Mouse (Mus musculus) T-helper 17 cell (primary cell): ENCODE data around the gene Nceh1.
"Not testable (repeated sequence)": the region's sequence is repeated elsewhere in the genome, so short reads cannot be mapped to it uniquely, and the experiment has no call there.

Experiments used
- in situ Hi-C, 2 experiments: fragments of 300-600 bp; cut with MboI, MseI; formaldehyde crosslinking; loops; 1 replicate in 1 of 2; 2 replicates in 1 of 2; pipeline ENCODE4 v1.15.1; 2025; ENCODE audit warnings: high pct_unique_total_duplicates in 2 of 2

Nceh1 gene

DNA sequence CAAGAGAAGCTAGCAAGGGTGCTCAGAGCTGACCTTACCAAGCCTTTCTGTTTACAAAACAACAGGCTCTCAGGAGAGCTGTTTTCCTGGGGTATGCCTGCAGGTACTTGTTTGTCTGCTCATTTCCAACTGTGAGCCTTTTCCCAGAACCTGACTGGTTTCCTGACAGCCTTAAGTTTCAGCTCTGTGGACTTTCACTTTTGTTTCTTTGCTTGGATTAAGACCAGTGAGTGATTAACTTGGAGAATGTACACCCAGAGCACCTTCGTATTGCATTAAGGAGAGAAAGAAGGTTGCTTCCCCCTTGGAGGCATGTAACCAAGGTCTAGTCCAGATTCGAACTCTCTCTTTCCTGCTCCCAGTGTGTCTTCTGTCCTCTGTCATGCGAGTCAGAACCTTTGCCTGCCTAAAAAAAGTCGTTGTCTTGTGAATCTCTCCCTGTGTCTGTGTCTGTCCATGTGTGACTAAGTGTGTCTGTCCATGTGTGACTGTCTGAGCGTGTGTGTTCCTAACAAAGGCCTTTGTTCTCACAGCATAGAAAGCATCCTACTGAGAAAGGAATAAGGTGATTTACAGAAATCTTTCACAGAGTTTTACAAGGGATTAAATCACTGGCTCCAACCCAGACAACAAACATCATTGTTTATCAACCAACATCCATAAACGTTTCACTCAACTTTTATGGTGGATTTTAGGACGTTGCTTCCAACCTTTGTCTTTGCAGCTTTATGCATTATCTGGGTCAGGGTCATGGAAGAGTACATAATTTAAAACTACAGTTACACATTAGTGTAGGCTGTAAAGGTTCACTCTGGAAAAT, 90.4 kb downstream of the Nceh1 start:
- in situ Hi-C loops, result no loop called here

DNA sequence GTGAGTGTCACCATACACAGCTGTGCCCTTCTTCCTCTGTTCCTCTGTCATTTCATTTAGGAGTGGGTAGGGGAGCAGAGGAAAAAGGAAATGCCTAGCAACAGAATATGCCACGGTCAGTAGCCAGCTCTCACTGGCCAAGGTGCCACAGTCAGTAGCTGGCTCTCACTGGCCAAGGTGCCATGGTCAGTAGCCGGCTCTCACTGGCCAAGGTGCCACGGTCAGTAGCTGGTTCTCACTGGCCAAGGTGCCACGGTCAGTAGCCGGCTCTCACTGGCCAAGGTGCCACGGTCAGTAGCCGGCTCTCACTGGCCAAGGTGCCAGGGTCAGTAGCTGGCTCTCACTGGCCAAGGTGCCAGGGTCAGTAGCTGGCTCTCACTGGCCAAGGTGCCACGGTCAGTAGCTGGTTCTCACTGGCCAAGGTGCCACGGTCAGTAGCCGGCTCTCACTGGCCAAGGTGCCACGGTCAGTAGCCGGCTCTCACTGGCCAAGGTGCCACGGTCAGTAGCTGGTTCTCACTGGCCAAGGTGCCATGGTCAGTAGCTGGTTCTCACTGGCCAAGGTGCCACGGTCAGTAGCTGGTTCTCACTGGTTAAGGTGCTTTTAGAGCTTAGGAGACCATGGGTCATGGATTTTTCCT, 96.6 kb downstream of the Nceh1 start:
- in situ Hi-C loops, result not testable (repeated sequence)

DNA sequence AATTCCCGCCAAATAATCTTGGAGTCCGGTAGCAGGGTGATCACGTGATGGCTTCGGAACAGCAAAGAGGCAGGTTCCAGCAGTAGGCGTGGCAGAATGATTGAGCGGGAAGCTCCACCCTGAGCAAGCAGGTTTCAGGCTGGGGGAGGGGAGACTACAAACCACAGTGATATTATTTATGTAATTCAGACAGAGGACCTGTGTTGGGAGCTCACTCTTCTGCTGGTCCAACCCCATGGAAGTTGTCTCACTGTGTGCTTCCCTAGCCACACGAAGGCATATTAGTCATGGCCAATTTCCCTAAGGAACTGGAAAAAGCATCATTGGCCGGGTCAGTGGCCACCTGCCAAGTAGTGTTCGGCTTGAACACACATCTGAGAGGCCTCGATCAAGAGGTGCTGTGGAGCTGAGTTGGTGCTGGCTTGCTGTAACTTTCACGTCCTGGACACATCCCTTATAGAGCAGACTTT, 97.5 kb downstream of the Nceh1 start:
- in situ Hi-C loops, result loop anchor here in 1 of 2 experiments (10.0 kb wide), 1 partner anchor 354 kb away; no protein-coding TSS in a partner anchor

DNA sequence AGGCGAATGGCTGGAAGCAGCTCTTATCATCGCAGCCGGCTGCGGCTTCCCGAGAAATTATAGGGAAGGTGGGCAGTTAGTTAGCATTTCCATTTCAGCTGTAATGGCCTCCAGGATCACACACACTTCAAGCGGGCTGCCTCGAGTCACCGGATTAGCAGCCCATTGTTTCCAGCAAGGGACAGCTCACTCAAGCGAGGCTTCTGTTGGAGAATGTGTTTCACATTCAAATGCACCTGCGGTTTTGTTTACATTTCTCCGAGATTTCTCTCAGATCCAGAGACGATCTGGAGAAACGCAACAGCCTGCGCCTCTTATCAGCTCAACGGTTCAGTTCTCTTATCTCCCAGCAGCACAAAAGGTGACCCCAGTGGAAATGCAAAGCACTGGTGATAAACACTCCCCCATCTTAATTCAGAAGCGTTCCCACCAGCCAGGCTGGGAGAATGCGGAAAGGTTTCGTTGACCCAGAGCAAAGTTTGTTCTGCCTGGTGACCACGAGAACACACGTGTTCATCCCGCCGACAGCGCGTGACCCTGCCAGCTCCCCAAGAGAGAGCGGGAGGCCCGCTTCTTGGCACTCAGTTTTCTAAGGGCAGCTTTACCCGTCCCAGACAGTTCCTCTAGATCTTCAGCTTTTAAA, 100.4 kb downstream of the Nceh1 start:
- in situ Hi-C loops, result loop anchor here in 1 of 2 experiments (10.0 kb wide), 1 partner anchor 352 kb away; no protein-coding TSS in a partner anchor

DNA sequence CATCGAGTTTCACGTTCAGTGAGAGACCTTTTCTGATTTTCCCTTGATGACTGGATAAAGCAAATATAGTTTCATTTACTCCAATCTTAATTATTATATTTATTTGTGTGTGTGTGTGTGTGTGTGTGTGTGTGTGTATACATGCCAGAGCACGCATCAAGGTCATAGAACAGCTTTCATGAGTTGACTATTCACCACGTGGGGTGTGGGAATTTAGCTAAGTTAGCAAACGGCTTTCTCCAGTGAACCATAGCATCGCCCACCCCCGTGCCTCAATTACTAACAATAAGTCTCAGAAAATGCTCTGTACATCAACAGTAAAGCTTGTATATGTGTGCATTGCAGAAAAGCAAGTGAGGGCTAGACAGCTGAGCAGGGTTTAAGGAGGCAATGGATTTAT, 101.0 kb downstream of the Nceh1 start:
- in situ Hi-C loops, result loop anchor here in 1 of 2 experiments (10.0 kb wide), 1 partner anchor 351 kb away; no protein-coding TSS in a partner anchor

DNA sequence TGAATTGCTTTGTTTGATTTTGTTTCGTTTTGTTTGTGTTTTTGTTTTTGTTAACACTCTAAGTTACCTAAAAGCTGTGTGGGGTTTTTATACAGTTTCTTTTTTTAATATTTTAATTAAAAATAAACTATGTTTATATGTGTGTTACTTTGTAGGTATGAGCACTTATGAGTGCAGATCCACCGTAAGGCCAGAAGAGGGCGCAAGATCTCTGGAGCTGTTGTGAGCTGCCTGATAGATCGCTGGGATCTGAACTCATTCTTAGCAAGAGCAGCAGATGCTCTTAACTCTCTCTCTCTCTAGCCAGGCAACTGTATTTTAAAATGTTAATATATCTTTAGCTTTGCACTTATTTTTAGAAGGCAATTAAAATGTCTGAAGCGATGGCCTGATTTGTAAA, 101.5 kb downstream of the Nceh1 start:
- in situ Hi-C loops, result loop anchor here in 1 of 2 experiments (10.0 kb wide), 1 partner anchor 351 kb away; no protein-coding TSS in a partner anchor

DNA sequence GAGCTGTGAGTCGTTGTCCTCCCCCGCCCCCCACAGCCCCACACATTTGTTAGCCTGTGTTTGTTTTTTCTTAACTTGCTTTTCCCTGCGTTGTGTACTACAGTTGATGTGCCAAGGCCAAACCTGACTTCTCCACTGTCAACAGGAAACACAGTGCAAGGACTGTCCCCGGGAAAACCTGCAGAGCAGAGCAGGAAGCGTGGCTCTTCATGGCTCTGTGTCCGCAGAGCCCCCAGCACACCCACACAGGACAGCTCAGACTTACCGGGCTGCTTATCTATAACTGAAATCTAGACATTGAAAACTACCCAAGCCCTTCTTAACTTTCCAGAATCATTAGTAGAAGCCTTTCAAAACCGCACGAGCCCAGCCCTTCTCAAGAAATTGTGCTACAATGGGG, 102.3 kb downstream of the Nceh1 start:
- in situ Hi-C loops, result loop anchor here in 1 of 2 experiments (10.0 kb wide), 1 partner anchor 350 kb away; no protein-coding TSS in a partner anchor

DNA sequence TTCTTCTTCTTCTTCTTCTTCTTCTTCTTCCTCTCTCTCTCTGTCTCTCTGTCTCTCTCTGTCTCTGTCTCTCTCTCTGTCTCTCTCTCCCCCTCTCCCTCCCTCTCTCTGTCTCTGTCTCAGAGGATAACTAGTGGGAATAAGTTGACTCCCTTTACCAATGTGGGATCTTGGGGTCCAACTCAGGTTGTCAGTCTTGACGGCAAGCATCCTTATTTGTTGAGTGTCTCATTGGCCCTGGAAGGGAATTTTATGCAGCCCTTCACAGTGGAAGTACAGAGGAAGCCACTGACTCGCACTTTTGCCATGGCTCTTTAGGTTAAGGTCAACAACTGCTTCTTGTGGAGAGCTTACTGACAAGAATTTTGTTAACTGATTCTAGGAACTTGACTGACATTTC, 105.5 kb downstream of the Nceh1 start:
- in situ Hi-C loops, result loop anchor here in 1 of 2 experiments (10.0 kb wide), 1 partner anchor 346 kb away; no protein-coding TSS in a partner anchor

DNA sequence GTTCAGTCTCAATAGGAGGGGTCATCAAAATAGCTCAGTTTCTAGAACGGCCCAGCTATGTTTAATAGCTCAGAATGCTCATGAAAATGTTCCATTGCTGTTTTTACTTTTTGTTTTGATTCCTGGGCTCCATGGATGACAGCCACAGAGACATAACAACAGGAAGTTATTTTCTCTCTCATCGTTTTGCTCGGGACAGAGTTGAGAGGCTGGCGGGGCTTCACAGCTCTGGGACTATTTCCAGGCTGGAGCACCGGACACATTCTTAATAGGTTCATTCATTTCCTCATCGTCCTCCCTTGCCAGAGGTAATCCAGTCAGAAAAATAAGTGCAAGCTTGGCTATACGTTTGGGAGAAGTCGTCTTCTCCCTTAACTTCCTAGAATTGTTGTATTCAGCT, 106.1 kb downstream of the Nceh1 start:
- in situ Hi-C loops, result loop anchor here in 1 of 2 experiments (10.0 kb wide), 1 partner anchor 346 kb away; no protein-coding TSS in a partner anchor

DNA sequence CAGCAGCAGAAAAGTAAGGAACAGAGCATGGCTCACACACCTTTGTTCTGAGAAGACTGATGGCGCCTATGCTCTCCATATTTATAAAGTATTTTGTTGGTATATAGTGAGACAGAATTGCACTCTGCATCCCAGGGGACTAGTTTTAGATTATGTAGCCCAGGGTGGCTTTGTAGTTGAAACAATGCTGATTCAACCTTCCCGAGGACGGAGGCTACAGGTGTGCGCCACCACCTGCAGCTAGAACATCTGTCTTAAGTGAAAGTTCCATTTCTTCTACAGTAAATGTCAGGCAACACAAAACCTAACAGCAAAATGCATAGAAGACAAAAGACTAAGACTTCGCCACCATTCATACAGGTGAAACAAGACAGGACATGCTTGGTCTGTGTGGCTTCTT, 107.5 kb downstream of the Nceh1 start:
- in situ Hi-C loops, result no loop called here

DNA sequence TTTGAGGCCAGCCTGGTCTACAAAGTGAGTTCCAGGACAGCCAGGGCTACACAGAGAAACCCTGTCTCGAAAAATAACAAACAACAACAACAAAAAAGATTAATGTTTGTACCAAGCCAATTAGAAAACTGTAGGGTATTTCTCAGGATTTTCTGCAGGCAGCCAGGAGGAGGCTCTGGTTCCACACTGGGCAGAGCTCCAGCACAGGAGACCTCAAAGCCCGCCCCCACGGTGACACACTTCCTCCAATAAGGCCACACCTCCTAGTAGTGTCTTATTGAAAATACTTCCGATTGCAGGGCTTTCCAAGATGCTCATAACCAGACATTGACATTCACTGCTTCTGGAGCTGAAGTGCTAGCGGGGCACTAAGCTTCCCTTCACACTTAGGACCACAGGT, 108.2 kb downstream of the Nceh1 start:
- in situ Hi-C loops, result not testable (repeated sequence)

DNA sequence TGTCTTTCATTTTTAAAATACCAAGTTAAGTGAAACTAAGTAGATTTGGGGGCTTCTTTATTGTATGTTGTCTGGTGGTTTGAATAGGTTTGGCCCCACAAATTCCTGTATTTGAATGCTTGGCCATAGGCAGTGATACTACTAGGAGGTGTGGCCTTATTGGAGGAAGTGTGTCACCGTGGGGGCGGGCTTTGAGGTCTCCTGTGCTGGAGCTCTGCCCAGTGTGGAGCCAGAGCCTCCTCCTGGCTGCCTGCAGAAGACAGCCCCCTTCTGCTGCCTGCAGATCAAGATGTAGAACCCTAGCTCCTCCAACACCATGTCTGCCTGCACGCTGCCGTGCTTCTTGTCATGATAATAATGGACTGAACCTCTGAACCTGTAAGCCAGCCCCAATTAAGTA, 108.6 kb downstream of the Nceh1 start:
- in situ Hi-C loops, result not testable (repeated sequence)

DNA sequence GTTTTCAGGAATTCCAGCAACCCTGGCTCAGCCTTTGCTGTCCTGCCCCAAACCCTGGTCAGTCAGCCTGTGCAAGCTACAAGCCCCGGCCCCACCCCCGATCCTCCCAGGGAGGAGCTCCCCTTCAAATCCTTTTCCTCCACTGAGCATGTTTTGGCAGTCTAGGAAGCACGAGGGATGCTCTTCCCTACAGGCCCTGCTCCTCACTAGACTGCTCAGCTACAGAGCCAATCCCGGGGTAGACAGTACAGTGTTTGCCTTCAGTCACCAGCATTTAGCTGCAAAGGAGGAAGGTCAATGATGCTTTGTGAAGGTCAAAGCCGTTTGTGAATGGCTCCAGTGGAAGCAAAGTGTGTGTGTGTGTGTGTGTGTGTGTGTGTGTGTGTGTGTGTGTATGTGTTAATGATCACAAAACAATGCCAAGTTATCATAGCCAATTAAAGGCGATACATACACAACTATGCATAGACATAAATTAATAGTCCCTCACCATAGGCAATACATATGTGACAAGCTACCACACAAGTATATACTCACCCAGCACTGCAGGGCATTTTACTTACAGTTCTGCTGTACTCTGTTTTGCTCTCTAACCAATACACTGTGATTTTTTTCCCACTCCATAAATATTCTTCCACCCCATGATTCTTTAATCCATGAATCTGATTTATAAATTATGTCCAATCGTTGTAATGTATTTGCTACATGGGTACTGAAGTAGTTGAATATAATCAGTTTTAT, 111.0 kb downstream of the Nceh1 start:
- in situ Hi-C loops, result no loop called here

DNA sequence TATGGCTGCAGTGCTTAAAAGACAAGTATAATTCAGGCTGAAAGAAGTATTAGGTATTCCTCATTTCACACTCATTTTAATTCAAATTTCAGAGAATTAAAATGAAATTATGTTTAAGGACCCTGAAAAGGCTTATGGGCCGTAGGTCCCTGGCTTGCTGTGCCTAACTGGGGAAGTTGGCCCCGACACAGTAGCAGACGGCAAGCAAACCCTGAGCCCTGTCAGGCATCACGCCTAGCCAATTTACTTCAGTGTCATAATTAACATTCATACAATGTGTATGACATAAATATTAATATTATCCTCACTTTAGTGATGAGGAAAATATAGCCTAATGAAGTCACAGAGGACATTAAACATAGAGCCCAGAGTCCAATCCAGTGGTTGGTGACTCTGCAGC, 117.7 kb downstream of the Nceh1 start:
- in situ Hi-C loops, result no loop called here

DNA sequence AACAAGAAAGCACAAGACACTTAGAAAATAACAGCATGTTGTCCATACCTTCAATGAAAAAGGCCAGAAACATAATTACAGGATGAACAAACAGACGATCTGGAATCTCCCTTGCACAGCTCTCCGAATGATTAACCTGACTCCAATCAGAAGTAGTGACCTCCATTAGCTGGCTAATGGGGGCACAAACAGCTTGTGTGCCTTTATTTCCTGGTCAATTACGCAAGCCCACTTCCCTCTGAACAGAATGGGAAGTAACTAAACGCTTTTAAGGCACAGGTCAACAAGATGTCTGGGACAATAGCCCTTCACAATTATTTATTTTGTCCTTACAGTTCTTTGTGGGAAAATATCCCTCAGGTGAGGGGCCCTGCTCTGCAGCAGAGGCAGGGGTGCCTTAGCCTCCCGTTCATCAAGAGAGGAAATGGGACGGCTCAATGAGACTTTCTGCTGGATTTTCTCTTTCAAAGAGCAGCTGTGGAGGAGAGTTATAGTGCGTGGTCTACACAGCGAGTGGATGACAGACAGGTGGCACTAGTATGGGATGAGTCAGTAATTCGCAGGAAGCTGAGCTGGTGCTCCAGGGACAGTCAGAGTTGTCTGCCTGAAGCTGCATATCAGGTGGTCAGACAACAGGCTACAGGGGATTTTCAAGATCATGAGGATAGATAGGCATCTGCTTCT, 119.7 kb downstream of the Nceh1 start:
- in situ Hi-C loops, result no loop called here

DNA sequence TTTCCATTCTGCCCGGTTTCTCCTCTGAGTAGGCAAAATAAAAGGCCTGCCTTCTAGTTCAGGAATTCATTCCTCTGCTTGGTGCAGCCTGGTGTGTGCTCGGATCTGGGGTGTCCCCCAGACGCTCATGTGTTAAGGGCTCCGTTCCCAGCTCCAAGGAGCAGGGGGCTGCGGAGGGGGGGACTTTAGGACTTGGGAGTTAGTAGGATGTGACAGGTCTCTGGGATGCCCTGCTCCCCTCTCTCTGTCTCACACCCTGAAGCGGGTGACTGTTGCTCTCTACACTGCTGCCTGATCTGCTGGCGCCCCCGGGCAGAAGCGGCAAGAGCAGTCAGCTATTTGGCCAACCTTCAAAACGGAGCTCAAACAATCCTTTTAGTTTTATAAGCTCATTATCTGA, 124.0 kb downstream of the Nceh1 start:
- in situ Hi-C loops, result no loop called here

DNA sequence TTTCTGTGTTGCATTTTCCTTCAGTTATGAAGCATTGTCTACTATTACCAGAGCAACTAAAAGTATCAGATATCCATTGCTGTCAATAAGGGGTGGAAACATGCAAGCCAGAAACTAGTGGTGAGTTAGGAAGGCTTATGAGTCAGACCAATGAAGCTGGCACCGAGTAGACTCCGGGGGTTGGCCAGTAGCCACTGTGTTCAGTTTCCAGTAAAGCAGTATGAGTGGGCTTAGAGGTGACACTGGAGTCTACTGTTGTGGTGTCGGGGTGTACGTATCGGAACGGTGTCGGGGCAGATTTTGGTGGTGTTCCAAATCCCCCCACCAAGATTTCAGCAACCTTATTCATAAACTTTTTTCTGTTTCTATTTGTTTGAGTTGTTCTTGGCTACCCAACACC, 128.2 kb downstream of the Nceh1 start:
- in situ Hi-C loops, result no loop called here

DNA sequence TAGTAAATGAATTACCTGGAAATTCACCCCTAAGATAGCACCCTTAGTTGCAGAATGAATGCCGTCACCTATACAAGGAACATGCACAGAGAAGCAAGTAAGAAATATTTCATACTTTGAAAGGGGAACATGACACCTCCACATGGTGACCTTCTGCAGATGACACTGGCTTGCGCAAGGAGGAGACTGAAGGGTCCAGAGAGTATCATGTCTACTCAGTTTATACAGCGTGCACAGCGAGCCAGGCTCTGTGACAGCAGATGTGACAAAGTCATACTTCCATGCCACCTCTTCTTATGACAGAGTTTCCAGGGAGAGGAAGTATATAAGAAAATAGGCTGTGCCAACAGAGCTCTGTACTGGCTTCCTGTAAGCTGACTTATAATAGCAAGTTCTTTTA, 128.7 kb downstream of the Nceh1 start:
- in situ Hi-C loops, result no loop called here

DNA sequence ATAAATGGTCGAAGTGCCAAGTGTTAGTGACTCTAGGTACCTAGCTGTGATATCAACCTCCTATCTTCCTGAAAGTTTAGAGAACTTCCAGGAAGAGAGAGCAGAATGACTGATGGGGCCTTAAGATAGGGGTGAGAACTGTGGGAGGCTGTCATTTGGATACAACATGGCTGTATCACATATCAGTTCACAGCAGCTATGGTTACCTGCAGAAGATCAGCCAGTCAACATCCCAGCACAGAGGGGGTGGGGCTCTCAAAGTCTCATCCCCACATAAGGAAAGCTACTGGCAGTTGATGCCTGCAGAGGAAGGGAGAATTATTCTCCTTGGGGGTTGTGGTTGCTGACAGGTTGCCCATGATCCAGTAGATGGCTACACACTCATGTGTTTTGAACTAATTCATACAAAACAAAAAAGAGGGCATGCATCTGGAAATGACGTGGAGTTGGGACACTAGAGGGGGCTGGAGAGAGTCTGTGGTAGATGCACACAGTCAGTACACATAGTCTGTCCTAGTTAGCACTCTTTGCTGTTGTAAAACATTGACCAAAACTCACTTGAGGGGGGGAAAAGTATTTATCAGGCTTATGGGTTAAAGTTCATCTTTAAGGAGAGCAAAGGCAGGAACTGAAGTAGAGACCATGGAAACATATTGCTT, 131.9 kb downstream of the Nceh1 start:
- in situ Hi-C loops, result no loop called here
